Mouse (Mus musculus) hindbrain, embryonic 14.5 days (tissue): Measurements from ENCODE around the gene Ell. TPM values are rescaled to one million over a fixed set of nuclear protein-coding genes. Genes with fewer than 3 reads are reported as not detected.

Source experiments
- ATAC-seq: fragments of 200-750 bp; cut with Nextera tagmentation; 2 replicates; pipeline ENCODE4 v1.8.0; 2017; ENCODE audit warnings: moderate number of reproducible peaks, mild to moderate bottlenecking, moderate TSS enrichment, moderate library complexity; ENCODE audit not compliant: low FRiP score
- DNase-seq: peaks from one replicate; pipeline ENCODE4 v3.0.0-alpha.2; 2015; ENCODE audit warnings: low spot score
- H3K27ac ChIP-seq: fragments of 300-500 bp; sonication (generic); 2 replicates; pipeline ENCODE4 v1.5.1; 2014; ENCODE audit warnings: mild to moderate bottlenecking, moderate library complexity
- H3K27me3 ChIP-seq: fragments of 300-500 bp; sonication (generic); 2 replicates; pipeline ENCODE4 v1.6.1; 2014; ENCODE audit warnings: mild to moderate bottlenecking, low read length, mixed read lengths; ENCODE audit not compliant: control insufficient read depth, insufficient read depth
- H3K36me3 ChIP-seq: fragments of 300-500 bp; sonication (generic); replicated peaks from 2 replicates; pipeline ENCODE4 v1.6.1; 2014; ENCODE audit not compliant: control insufficient read depth, insufficient read depth
- H3K4me1 ChIP-seq: fragments of 300-500 bp; sonication (generic); replicated peaks from 2 replicates; pipeline ENCODE4 v1.6.1; 2014; ENCODE audit warnings: antibody characterized with exemption, low read length, mixed read lengths; ENCODE audit not compliant: control insufficient read depth, insufficient read depth
- H3K4me2 ChIP-seq: fragments of 300-500 bp; sonication (generic); replicated peaks from 2 replicates; pipeline ENCODE4 v1.6.1; 2014; ENCODE audit warnings: mild to moderate bottlenecking, moderate library complexity
- H3K4me3 ChIP-seq: fragments of 300-500 bp; sonication (generic); replicated peaks from 2 replicates; pipeline ENCODE4 v1.5.1; 2014; ENCODE audit warnings: mild to moderate bottlenecking, low read length
- H3K9ac ChIP-seq: fragments of 300-500 bp; sonication (generic); 2 replicates; pipeline ENCODE4 v1.6.1; 2014
- H3K9me3 ChIP-seq: fragments of 300-500 bp; sonication (generic); 2 replicates; pipeline ENCODE4 v1.6.1; 2016; ENCODE audit warnings: low read length; ENCODE audit not compliant: control insufficient read depth
- WGBS: fragments of 180-500 bp; shearing (Covaris S2); extraction: QIAGEN DNeasy Blood & Tissue Kit; methylation state at CpG from one replicate; pipeline ENCODE4 v1.1.7; 2014; 5-methylcytosine and 5-hydroxymethylcytosine counted together
- polyA plus RNA-seq: library from polyadenylated mRNA; unstranded; fragments of >200 nt; fragmentation: Nextera tagmentation; extraction: Ambion mirVana; gene quantifications from 2 replicates; pipeline ENCODE4 v1.2.1, GENCODE M21; 2014

Ell gene
- polyA plus RNA-seq, 1 experiment from 2014 or later, result 15.1 TPM

GRCm38 (mm10) chr8:70564696-70565235, 25.5 kb downstream of the Ell start:
- H3K9ac ChIP-seq, result no peak overlapping the region
- no peaks in the 10 kb centered on the region for H3K9me3 ChIP-seq
- no peak overlapping the region for H3K4me3 ChIP-seq
- WGBS, result 73% methylated on average over 3 of the region's 3 CpGs
- no peaks in the 10 kb centered on the region for H3K27me3 ChIP-seq
- H3K36me3 ChIP-seq, result no peaks in the 10 kb centered on the region
- 0 out of 2 replicates have a peak, but pooled peaks cover 13% of the 10 kb centered on the region for H3K4me1 ChIP-seq
- ATAC-seq (no peak), DNase-seq (no peak)
- H3K4me2 ChIP-seq, result no peak overlapping the region
- H3K27ac ChIP-seq, result no peak overlapping the region

GRCm38 (mm10) chr8:70565561-70565960, 26.3 kb downstream of the Ell start:
- Histone ChIP-seq H3K4me3 (no peak overlapping the region), H3K9ac (no peak overlapping the region), H3K4me1 (peaks cover 14% of the 10 kb centered on the region; the same call in 1 of the 2 replicates), H3K4me2 (no peak overlapping the region), H3K9me3 (no peaks in the 10 kb centered on the region), H3K36me3 (no peaks in the 10 kb centered on the region), H3K27ac (no peak overlapping the region), H3K27me3 (no peaks in the 10 kb centered on the region)
- DNase-seq (no peak), ATAC-seq (no peak)
- 79% methylated on average over 3 of the region's 3 CpGs for WGBS

GRCm38 (mm10) chr8:70570360-70570759, 31.1 kb downstream of the Ell start:
- ATAC-seq, result no peak
- H3K4me1 ChIP-seq, result peaks cover 5% of the 10 kb centered on the region; the same call in 1 of the 2 replicates
- no peak for DNase-seq
- H3K36me3 ChIP-seq, result no peaks in the 10 kb centered on the region; the same call in 1 of the 2 replicates
- no peak overlapping the region for H3K9ac ChIP-seq
- H3K27ac ChIP-seq, result no peak overlapping the region
- H3K27me3 ChIP-seq, result no peaks in the 10 kb centered on the region
- no peaks in the 10 kb centered on the region for H3K9me3 ChIP-seq
- no peak overlapping the region for H3K4me2 ChIP-seq
- H3K4me3 ChIP-seq, result no peak overlapping the region

GRCm38 (mm10) chr8:70570990-70571389, 31.7 kb downstream of the Ell start:
- Histone ChIP-seq H3K9ac (no peak overlapping the region), H3K27me3 (no peaks in the 10 kb centered on the region), H3K4me3 (no peak overlapping the region), H3K4me2 (no peak overlapping the region), H3K36me3 (no peaks in the 10 kb centered on the region; the same call in 1 of the 2 replicates), H3K4me1 (peaks cover 5% of the 10 kb centered on the region; the same call in 1 of the 2 replicates), H3K27ac (no peak overlapping the region), H3K9me3 (no peaks in the 10 kb centered on the region)
- 74% methylated on average over 6 of the region's 6 CpGs for WGBS
- DNase-seq, result no peak
- no peak for ATAC-seq

- no peak overlapping the region for H3K27ac ChIP-seq
- DNase-seq (no peak), ATAC-seq (no peak)
- H3K4me3 ChIP-seq, result no peak overlapping the region
- H3K4me1 ChIP-seq, result peaks cover 5% of the 10 kb centered on the region; the same call in 1 of the 2 replicates
- peaks cover 14% of the 10 kb centered on the region for H3K36me3 ChIP-seq
- no peak overlapping the region for H3K4me2 ChIP-seq
- no peaks in the 10 kb centered on the region for H3K27me3 ChIP-seq
- H3K9me3 ChIP-seq, result no peaks in the 10 kb centered on the region
- H3K9ac ChIP-seq, result no peak overlapping the region
These were observed 35.0 kb downstream of the Ell start for GRCm38 (mm10) chr8:70574302-70574701.

GRCm38 (mm10) chr8:70574915-70575314, 35.7 kb downstream of the Ell start:
- ATAC-seq, result no peak
- Histone ChIP-seq H3K4me3 (no peak overlapping the region), H3K27ac (no peak overlapping the region), H3K36me3 (peaks cover 16% of the 10 kb centered on the region), H3K4me1 (peaks cover 5% of the 10 kb centered on the region; the same call in 1 of the 2 replicates), H3K4me2 (no peak overlapping the region), H3K9ac (no peak overlapping the region), H3K9me3 (no peaks in the 10 kb centered on the region), H3K27me3 (no peaks in the 10 kb centered on the region)
- WGBS, result 93% methylated on average over 4 of the region's 4 CpGs
- DNase-seq, result no peak

GRCm38 (mm10) chr8:70577207-70577606, 38.0 kb downstream of the Ell start:
- no peak for ATAC-seq
- Histone ChIP-seq H3K36me3 (peaks cover 38% of the 10 kb centered on the region), H3K9ac (no peak overlapping the region), H3K4me3 (no peak overlapping the region), H3K27ac (no peak overlapping the region), H3K4me2 (no peak overlapping the region), H3K4me1 (no peaks in the 10 kb centered on the region), H3K9me3 (no peaks in the 10 kb centered on the region), H3K27me3 (no peaks in the 10 kb centered on the region)
- WGBS, result 97% methylated on average over 3 of the region's 3 CpGs
- no peak for DNase-seq

- Histone ChIP-seq H3K4me3 (no peak overlapping the region), H3K9ac (no peak overlapping the region), H3K4me2 (no peak overlapping the region), H3K4me1 (no peaks in the 10 kb centered on the region), H3K9me3 (no peaks in the 10 kb centered on the region), H3K36me3 (peaks cover 95% of the 10 kb centered on the region), H3K27me3 (no peaks in the 10 kb centered on the region), H3K27ac (no peak overlapping the region)
- DNase-seq (no peak), ATAC-seq (no peak)
- 90% methylated on average over 18 of the region's 18 CpGs for WGBS
These were observed 44.5 kb downstream of the Ell start for GRCm38 (mm10) chr8:70583476-70584387.

GRCm38 (mm10) chr8:70584606-70585257, 45.5 kb downstream of the Ell start:
- 94% methylated on average over 9 of the region's 9 CpGs for WGBS
- Histone ChIP-seq H3K4me3 (no peak overlapping the region), H3K27ac (no peak overlapping the region), H3K4me2 (no peak overlapping the region), H3K9me3 (no peaks in the 10 kb centered on the region), H3K27me3 (no peaks in the 10 kb centered on the region), H3K9ac (no peak overlapping the region), H3K4me1 (no peaks in the 10 kb centered on the region), H3K36me3 (peaks cover 99% of the 10 kb centered on the region)
- no peak for DNase-seq
- ATAC-seq, result peak; percentile 44
